Mouse (Mus musculus): ENCODE measurements at regions not wholly inside any gene's neighbourhood (a gene's known extent, or its start where the extent isn't known, plus 50 kb on each side); places are given as distances from the start of the nearest gene placed in this dataset.

DNA sequence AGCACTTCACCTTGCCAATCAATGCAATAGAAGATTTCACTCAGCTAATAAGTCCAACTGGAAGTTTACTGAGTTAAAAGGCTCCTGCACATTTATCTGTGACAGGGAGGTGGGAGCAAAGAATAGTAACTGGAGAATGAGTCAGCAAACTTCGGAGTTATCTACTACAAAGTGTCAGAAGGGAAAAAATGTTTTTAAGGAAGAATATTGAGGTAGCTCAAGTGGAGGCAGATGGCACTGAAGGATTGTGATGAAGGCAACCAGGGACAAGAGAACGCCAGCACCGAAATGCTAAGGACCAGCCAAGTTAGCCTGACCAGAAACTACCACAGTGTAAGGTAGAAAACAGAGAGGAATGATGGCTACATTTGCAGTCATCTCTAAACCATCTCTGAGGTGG is 348.2 kb downstream of the Synb start:
- TF ChIP-seq RCOR1 (IDR thresholded peaks at IDR 0.05; ENCODE audit: low read depth, low read length), result no peak
- no peak for TF ChIP-seq USF1 (IDR thresholded peaks at IDR 0.05; ENCODE audit: low read depth, low read length)
- TF ChIP-seq EP300 (IDR thresholded peaks at IDR 0.05; ENCODE audit: low read depth in 1 of 2, low read length in 2 of 2), result no peak
- no peak for TF ChIP-seq CTCF (IDR thresholded peaks at IDR 0.05 in 2 of 3, conservative IDR thresholded peaks at IDR 0.05 in 1 of 3; ENCODE audit: control insufficient read depth in 1 of 3, insufficient read depth in 1 of 3, low read depth in 2 of 3, low read length in 3 of 3, poor library complexity in 1 of 3, severe bottlenecking in 1 of 3)
- no peak for TF ChIP-seq NRF1 (IDR thresholded peaks at IDR 0.05; ENCODE audit: insufficient read depth, low read depth, low read length, poor library complexity, severe bottlenecking)
- no peak for TF ChIP-seq TCF12 (IDR thresholded peaks at IDR 0.05; ENCODE audit: low read depth, low read length)
- no peak for TF ChIP-seq POLR2A (IDR thresholded peaks at IDR 0.05; ENCODE audit: control insufficient read depth in 1 of 2, insufficient read depth in 1 of 2, low read depth in 1 of 2, low read length in 2 of 2, poor library complexity in 1 of 2)
- TF ChIP-seq USF2 (IDR thresholded peaks at IDR 0.05; ENCODE audit: borderline replicate concordance in 1 of 2, insufficient read depth in 1 of 2, low read depth in 1 of 2, low read length in 2 of 2), result no peak
- TF ChIP-seq MAZ (IDR thresholded peaks at IDR 0.05; ENCODE audit: low read depth, low read length), result no peak
- no peak for TF ChIP-seq POLR2AphosphoS2 (IDR thresholded peaks at IDR 0.05; ENCODE audit: low read length)
- no peak for TF ChIP-seq E2F4 (IDR thresholded peaks at IDR 0.05; ENCODE audit: borderline replicate concordance, low read depth, low read length)
- no peak for TF ChIP-seq UBTF (IDR thresholded peaks at IDR 0.05; ENCODE audit: borderline replicate concordance, insufficient read depth, low read depth, low read length)
- TF ChIP-seq HCFC1 (IDR thresholded peaks at IDR 0.05; ENCODE audit: low read depth, low read length), result no peak

Measured in MEL (cell line).